Mouse (Mus musculus): ENCODE measurements around the gene Sctr.

DNA sequence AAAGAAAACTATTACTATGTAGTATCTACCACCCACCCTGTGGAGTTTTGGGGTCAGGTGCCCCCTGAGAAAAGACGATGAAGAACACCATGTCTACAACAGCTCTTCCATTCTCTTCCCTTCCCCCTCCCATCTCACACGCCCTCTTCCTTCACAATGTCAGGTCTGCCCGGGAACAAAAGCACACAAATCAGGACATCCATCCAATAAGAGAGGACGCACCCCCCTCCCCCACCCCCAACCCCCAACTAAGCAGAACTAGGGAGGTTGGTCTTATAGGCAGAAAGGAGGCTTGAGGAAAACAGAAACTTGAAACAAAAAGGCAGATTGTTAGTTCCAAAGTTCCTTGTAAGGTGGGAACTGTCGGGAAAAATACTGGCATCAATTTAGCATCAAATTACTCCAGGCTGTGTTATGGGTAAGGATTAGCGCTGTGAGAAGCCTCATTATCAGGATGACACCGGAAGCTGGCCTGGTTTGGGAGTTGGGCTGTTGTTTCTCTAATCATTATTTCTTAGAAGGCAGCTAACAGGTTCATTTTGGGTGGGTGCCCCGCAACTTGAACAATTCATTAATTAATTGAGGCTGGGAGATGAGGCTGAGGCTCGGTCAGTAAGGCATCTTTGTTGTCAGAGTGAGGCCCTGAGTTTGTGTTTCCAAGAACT, 71.2 kb downstream of the Sctr start:
- TF ChIP-seq POLR2A (IDR thresholded peaks at IDR 0.05; ENCODE audit: low read depth, low read length) (no peak), CTCF (IDR thresholded peaks at IDR 0.05; ENCODE audit: borderline replicate concordance, insufficient read depth, low read length) (no peak)
